Mouse (Mus musculus) T-helper 17 cell (primary cell): ENCODE measurements at regions not wholly inside any gene's neighbourhood (a gene's known extent, or its start where the extent isn't known, plus 50 kb on each side); places are given as distances from the start of the nearest gene placed in this dataset.

Source experiments
- in situ Hi-C, 2 experiments: fragments of 300-600 bp; cut with MboI, MseI; formaldehyde crosslinking; loops; 1 replicate in 1 of 2; 2 replicates in 1 of 2; pipeline ENCODE4 v1.15.1; 2025; ENCODE audit warnings: high pct_unique_total_duplicates in 2 of 2

- in situ Hi-C loops: no loop called here
Measured at GRCm38 (mm10) chr8:11909146-11909545, 68.9 kb downstream of the Tex29 start.

GRCm38 (mm10) chr8:11911639-11912450 lies 71.6 kb downstream of the Tex29 start:
- in situ Hi-C loops: no loop called here

GRCm38 (mm10) chr8:11912451-11913128 lies 72.3 kb downstream of the Tex29 start:
- in situ Hi-C loops: no loop called here

- in situ Hi-C loops: no loop called here
Measured at GRCm38 (mm10) chr8:11913129-11913900, 73.0 kb downstream of the Tex29 start.

GRCm38 (mm10) chr8:11914131-11914530 lies 73.9 kb downstream of the Tex29 start:
- in situ Hi-C loops: no loop called here

GRCm38 (mm10) chr8:11914681-11915474 lies 74.6 kb downstream of the Tex29 start:
- in situ Hi-C loops: loop anchor here in 1 of 2 experiments (5.0 kb wide), 1 partner anchor 163 kb away; no protein-coding TSS in a partner anchor

GRCm38 (mm10) chr8:11915721-11916120 lies 75.4 kb downstream of the Tex29 start:
- in situ Hi-C loops: loop anchor here in 1 of 2 experiments (5.0 kb wide), 1 partner anchor 163 kb away; no protein-coding TSS in a partner anchor

- in situ Hi-C loops: loop anchor here (5.0 kb wide), 2 partner anchors 168 to 173 kb away; no protein-coding TSS in a partner anchor
Measured at GRCm38 (mm10) chr8:11919876-11920275, 79.6 kb downstream of the Tex29 start.

GRCm38 (mm10) chr8:11923115-11923514 lies 82.8 kb downstream of the Tex29 start:
- in situ Hi-C loops: loop anchor here in 1 of 2 experiments (5.0 kb wide), 1 partner anchor 176 kb away; no protein-coding TSS in a partner anchor

GRCm38 (mm10) chr8:11924165-11924564 lies 83.9 kb downstream of the Tex29 start:
- in situ Hi-C loops: loop anchor here in 1 of 2 experiments (5.0 kb wide), 1 partner anchor 177 kb away; no protein-coding TSS in a partner anchor

GRCm38 (mm10) chr8:11942892-11943332 lies 102.6 kb downstream of the Tex29 start:
- in situ Hi-C loops: loop anchor here in 1 of 2 experiments (10.0 kb wide), 1 partner anchor 742 kb away; no protein-coding TSS in a partner anchor

GRCm38 (mm10) chr8:11947766-11948165 lies 107.5 kb downstream of the Tex29 start:
- in situ Hi-C loops: loop anchor here in 1 of 2 experiments (10.0 kb wide), 1 partner anchor 737 kb away; no protein-coding TSS in a partner anchor

- in situ Hi-C loops: loop anchor here in 1 of 2 experiments (5.0 kb wide), 1 partner anchor 716 kb away; the partner anchor contains the start of gene Tubgcp3
Measured at GRCm38 (mm10) chr8:11956268-11956667, 116.0 kb downstream of the Tex29 start.

- in situ Hi-C loops: loop anchor here in 1 of 2 experiments (5.0 kb wide), 1 partner anchor 715 kb away; the partner anchor contains the start of gene Tubgcp3
Measured at GRCm38 (mm10) chr8:11957046-11957783, 116.9 kb downstream of the Tex29 start.

- in situ Hi-C loops: loop anchor here in 1 of 2 experiments (5.0 kb wide), 1 partner anchor 714 kb away; the partner anchor contains the start of gene Tubgcp3
Measured at GRCm38 (mm10) chr8:11958176-11958575, 117.9 kb downstream of the Tex29 start.

GRCm38 (mm10) chr8:11959466-11959865 lies 119.2 kb downstream of the Tex29 start:
- in situ Hi-C loops: loop anchor here in 1 of 2 experiments (5.0 kb wide), 1 partner anchor 713 kb away; the partner anchor contains the start of gene Tubgcp3

GRCm38 (mm10) chr8:11963575-11963974 lies 123.3 kb downstream of the Tex29 start:
- in situ Hi-C loops: loop anchor here in 1 of 2 experiments (10.0 kb wide), 1 partner anchor 641 kb away; no protein-coding TSS in a partner anchor

GRCm38 (mm10) chr8:11967670-11968069 lies 127.4 kb downstream of the Tex29 start:
- in situ Hi-C loops: loop anchor here in 1 of 2 experiments (10.0 kb wide), 1 partner anchor 637 kb away; no protein-coding TSS in a partner anchor

GRCm38 (mm10) chr8:11970515-11970914 lies 130.2 kb downstream of the Tex29 start:
- in situ Hi-C loops: no loop called here
